Mouse (Mus musculus) brain, adult 10 weeks (tissue): Measurements from ENCODE around the gene Creg2. TPM values are rescaled to one million over a fixed set of nuclear protein-coding genes. Genes with fewer than 3 reads are reported as not detected.

Experiments
- polyA plus RNA-seq: library from polyadenylated mRNA; stranded (reverse); fragments of 350-450 nt; fragmentation: Illumina TruSeq; extraction: RNeasy Lipid Tissue Mini Kit (QIAGEN cat#74804); gene quantifications from one replicate; pipeline ENCODE4 v1.2.3, GENCODE M21; 2015; ENCODE audit warnings: low read depth, low replicate concordance

Creg2 gene
- 48.2 TPM for polyA plus RNA-seq

GRCm38 (mm10) chr1:39651241-39651548 is at the start of gene Creg2:
Gene Creg2 (minus strand): TSS chr1:39651474.

GRCm38 (mm10) chr1:39577253-39577705 is 74.0 kb downstream of the Creg2 start, which contains the start of gene Rnf149:
Gene Rnf149 (minus strand): TSS chr1:39577405.

Other genes with a start within 250 kb of the Creg2 start
- 14.6 TPM for gene Tbc1d8, start 172.7 kb downstream of the Creg2 start, polyA plus RNA-seq
- gene Cnot11, start 116.5 kb downstream of the Creg2 start, polyA plus RNA-seq: 24.8 TPM
- 25.9 TPM for gene Rnf149, start 74.1 kb downstream of the Creg2 start, polyA plus RNA-seq
- gene Rfx8, start 69.5 kb upstream of the Creg2 start, polyA plus RNA-seq: 0.30 TPM
- not detected for gene Gm3646, start 153.9 kb upstream of the Creg2 start, polyA plus RNA-seq
- 88.9 TPM for gene Map4k4, start 249.4 kb upstream of the Creg2 start, polyA plus RNA-seq